Mouse (Mus musculus) kidney, adult 8-10 months (tissue): ENCODE results near the gene Slc5a2.

Source experiments
- DNase-seq, 2 experiments: peaks; one replicate each; pipeline ENCODE4 v3.0.0; 2022

The Slc5a2 gene

GRCm38 (mm10) chr7:128252609-128253008 is 12.8 kb upstream of the Slc5a2 start:
- no peak for DNase-seq

GRCm38 (mm10) chr7:128254978-128255377 is 10.5 kb upstream of the Slc5a2 start:
- no peak for DNase-seq

GRCm38 (mm10) chr7:128255757-128256156 is 9.7 kb upstream of the Slc5a2 start:
- no peak for DNase-seq

- DNase-seq = no peak
Measured at GRCm38 (mm10) chr7:128256783-128257334, 8.6 kb upstream of the Slc5a2 start.

- peak; percentile 45 to 50 for DNase-seq
Measured at GRCm38 (mm10) chr7:128266056-128266455, 599 bp downstream of the Slc5a2 start.

- DNase-seq = peak; percentile 57 to 58
Measured at GRCm38 (mm10) chr7:128267391-128267790, 1.9 kb downstream of the Slc5a2 start.

- no peak for DNase-seq
Measured at GRCm38 (mm10) chr7:128267813-128268212, 2.4 kb downstream of the Slc5a2 start.

GRCm38 (mm10) chr7:128270431-128270850 is 5.0 kb downstream of the Slc5a2 start:
- no peak for DNase-seq

- no peak for DNase-seq
Measured at GRCm38 (mm10) chr7:128271496-128271895, 6.0 kb downstream of the Slc5a2 start.

- DNase-seq = no peak
Measured at GRCm38 (mm10) chr7:128276051-128276450, 10.6 kb downstream of the Slc5a2 start.

GRCm38 (mm10) chr7:128279750-128280149 is 14.3 kb downstream of the Slc5a2 start:
- no peak for DNase-seq

GRCm38 (mm10) chr7:128281765-128282164 is 16.3 kb downstream of the Slc5a2 start:
- no peak for DNase-seq

- DNase-seq = no peak
Measured at GRCm38 (mm10) chr7:128282532-128283244, 17.2 kb downstream of the Slc5a2 start.

GRCm38 (mm10) chr7:128284047-128284446 is 18.6 kb downstream of the Slc5a2 start:
- no peak for DNase-seq

- DNase-seq = no peak
Measured at GRCm38 (mm10) chr7:128285060-128285459, 19.6 kb downstream of the Slc5a2 start.

GRCm38 (mm10) chr7:128288923-128289544 is 23.6 kb downstream of the Slc5a2 start:
- no peak for DNase-seq

GRCm38 (mm10) chr7:128294785-128295184 is 29.3 kb downstream of the Slc5a2 start:
- DNase-seq = no peak

GRCm38 (mm10) chr7:128296514-128296913 is 31.1 kb downstream of the Slc5a2 start:
- DNase-seq = no peak

GRCm38 (mm10) chr7:128297291-128297616 is 31.8 kb downstream of the Slc5a2 start:
- no peak for DNase-seq

- peak; percentile 80 to 85 for DNase-seq
Measured at GRCm38 (mm10) chr7:128297617-128298480, 32.4 kb downstream of the Slc5a2 start, which contains the start of gene BC017158. TSS of gene BC017158 (minus strand) at chr7:128298170.

- DNase-seq = no peak
Measured at GRCm38 (mm10) chr7:128298481-128299342, 33.3 kb downstream of the Slc5a2 start.

GRCm38 (mm10) chr7:128300952-128301351 is 35.5 kb downstream of the Slc5a2 start:
- no peak for DNase-seq
